Mouse (Mus musculus): Measurements from ENCODE around the gene Nt5m. TPM values are rescaled to one million over a fixed set of nuclear protein-coding genes. Genes with fewer than 3 reads are reported as not detected.

Nt5m gene
- polyA plus RNA-seq, 1 experiment = 30.8 TPM

DNA sequence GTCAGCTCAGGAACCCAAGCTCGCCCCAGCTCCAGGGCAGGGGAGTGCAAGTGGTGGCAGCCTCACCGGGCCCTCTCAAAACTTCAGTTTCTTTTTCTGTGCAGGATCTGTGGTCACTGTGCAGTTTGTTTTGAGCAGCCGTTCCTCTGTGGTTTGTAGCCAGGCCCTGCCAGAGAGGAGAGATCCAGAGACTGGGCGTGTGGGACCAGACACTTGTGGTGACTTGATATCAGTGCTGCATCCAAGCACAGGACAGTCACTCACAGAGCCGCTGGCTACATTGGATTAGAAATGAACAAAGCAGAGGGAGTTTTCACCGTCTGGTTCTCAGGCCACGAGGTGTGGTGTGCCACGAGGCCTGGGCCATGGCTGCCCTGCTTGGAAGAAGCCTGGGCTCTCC, 32.9 kb downstream of the Nt5m start:
- Histone ChIP-seq H3K27me3 (ENCODE audit: control insufficient read depth, insufficient read depth, insufficient read length) (no peaks in the 10 kb centered on the region), H3K4me2 (ENCODE audit: low read depth) (no peak overlapping the region), H3K4me3 (no peak overlapping the region), H3ac (ENCODE audit: control insufficient read depth, insufficient read length) (no peak overlapping the region), H3K79me2 (ENCODE audit: control insufficient read depth, insufficient read depth) (no peaks in the 10 kb centered on the region), H3K36me3 (ENCODE audit: control insufficient read depth, insufficient read depth) (peaks cover 10% of the 10 kb centered on the region)
- TF ChIP-seq TCF3 (IDR thresholded peaks at IDR 0.05; ENCODE audit: insufficient read length, low read depth) (no peak), MAX (IDR thresholded peaks at IDR 0.05; ENCODE audit: low read depth) (no peak), POLR2A (IDR thresholded peaks at IDR 0.05; ENCODE audit: insufficient read length, low read depth) (no peak)

DNA sequence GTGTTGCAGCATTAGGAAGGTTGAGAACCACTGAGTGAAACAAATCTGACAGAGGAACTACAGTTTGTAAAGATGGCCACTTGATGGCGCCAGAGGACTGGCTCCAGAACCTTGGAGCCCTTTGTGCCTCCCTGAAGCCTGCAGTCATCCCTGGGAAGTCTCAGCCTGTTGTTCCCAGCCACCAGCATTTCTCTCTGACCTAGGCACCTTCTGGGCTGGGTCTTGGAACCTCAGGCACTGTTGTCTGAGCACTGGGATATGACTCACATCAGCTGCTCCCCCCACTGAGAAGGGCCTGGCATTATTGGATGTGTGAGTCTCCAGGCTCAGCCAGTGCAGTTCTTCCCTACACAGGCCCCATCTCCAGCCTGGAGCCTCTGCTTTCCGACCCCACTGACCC, 40.8 kb downstream of the Nt5m start:
- Histone ChIP-seq H3K79me2 (ENCODE audit: control insufficient read depth, insufficient read depth) (no peaks in the 10 kb centered on the region), H3K27me3 (ENCODE audit: control insufficient read depth, insufficient read depth, insufficient read length) (no peaks in the 10 kb centered on the region), H3K4me3 (no peak overlapping the region), H3ac (ENCODE audit: control insufficient read depth, insufficient read length) (no peak overlapping the region), H3K4me2 (ENCODE audit: low read depth) (no peak overlapping the region), H3K36me3 (ENCODE audit: control insufficient read depth, insufficient read depth) (peaks cover 10% of the 10 kb centered on the region)
- TF ChIP-seq REST (IDR thresholded peaks at IDR 0.05; ENCODE audit: insufficient read depth, insufficient read length) = no peak
- TF ChIP-seq MYOG (IDR thresholded peaks at IDR 0.05; ENCODE audit: control insufficient read depth in 1 of 3, insufficient read depth in 1 of 3, insufficient read length in 2 of 3, low read depth in 2 of 3) = no peak
- no peak for TF ChIP-seq POLR2A (IDR thresholded peaks at IDR 0.05; ENCODE audit: insufficient read length, low read depth)
- no peak for TF ChIP-seq E2F4 (IDR thresholded peaks at IDR 0.05; ENCODE audit: insufficient read depth)
- no peak for TF ChIP-seq SRF (IDR thresholded peaks at IDR 0.05; ENCODE audit: control insufficient read depth, insufficient read length, low read depth)
- TF ChIP-seq POLR2AphosphoS2 (IDR thresholded peaks at IDR 0.05; ENCODE audit: insufficient read length, low read depth) = no peak
- TF ChIP-seq USF1 (IDR thresholded peaks at IDR 0.05; ENCODE audit: low read depth) = no peak

DNA sequence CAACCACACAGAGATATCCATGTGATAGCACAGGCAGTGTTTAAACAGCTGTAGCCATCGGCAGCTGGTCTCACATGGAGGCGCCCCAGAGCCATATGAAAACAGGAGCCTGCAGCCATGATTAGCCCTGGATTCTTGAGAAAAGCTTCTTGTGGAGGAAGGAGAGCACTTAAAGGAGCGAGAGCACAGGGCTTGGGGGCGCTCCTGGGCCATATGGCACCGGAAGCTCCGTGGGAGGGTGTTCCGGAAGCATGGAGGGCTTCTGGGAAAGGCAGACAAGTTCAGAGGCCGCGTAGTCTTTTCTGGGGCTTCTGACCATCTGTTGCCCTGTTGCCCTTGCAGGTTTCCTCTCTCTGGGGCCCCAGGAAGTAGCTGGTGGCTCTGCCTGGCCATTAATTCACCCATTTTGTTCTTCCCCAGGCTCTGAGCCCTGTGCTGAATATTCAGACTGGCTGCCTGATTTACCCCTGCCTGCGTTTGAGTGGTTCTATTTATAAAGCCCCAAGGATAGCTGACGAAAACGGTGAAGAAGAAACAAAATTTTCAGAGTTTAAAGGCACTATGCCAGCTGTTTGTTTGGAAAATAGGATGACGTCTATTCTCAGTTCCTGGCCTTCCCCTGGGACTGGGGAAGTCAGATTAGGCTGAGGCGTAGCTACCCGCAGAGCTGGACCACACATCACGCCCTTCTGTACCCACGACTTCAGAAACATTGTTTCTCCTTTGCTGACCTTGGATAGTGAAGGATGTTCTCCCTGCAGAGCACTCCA, 46.2 kb downstream of the Nt5m start:
- no peak overlapping the region for H3K4me3 ChIP-seq
- no peaks in the 10 kb centered on the region for H3K79me2 ChIP-seq (ENCODE audit: control insufficient read depth, insufficient read depth)
- H3ac ChIP-seq (ENCODE audit: control insufficient read depth, insufficient read length) = no peak overlapping the region
- H3K4me2 ChIP-seq (ENCODE audit: low read depth) = no peak overlapping the region
- H3K27me3 ChIP-seq (ENCODE audit: control insufficient read depth, insufficient read depth, insufficient read length) = no peaks in the 10 kb centered on the region
- H3K36me3 ChIP-seq (ENCODE audit: control insufficient read depth, insufficient read depth) = no peaks in the 10 kb centered on the region
- TF ChIP-seq POLR2AphosphoS2 (IDR thresholded peaks at IDR 0.05; ENCODE audit: insufficient read length, low read depth) = no peak
- no peak for TF ChIP-seq TCF3 (IDR thresholded peaks at IDR 0.05; ENCODE audit: insufficient read length, low read depth)
- TF ChIP-seq MYOD1 (IDR thresholded peaks at IDR 0.05; ENCODE audit: control insufficient read depth in 1 of 3, insufficient read length in 2 of 3, low read depth in 2 of 3) = no peak
- TF ChIP-seq E2F4 (IDR thresholded peaks at IDR 0.05; ENCODE audit: insufficient read depth) = no peak
- TF ChIP-seq SRF (IDR thresholded peaks at IDR 0.05; ENCODE audit: control insufficient read depth, insufficient read length, low read depth) = no peak
- TF ChIP-seq MYOG (IDR thresholded peaks at IDR 0.05; ENCODE audit: control insufficient read depth in 1 of 3, insufficient read depth in 1 of 3, insufficient read length in 2 of 3, low read depth in 2 of 3) = no peak
- TF ChIP-seq MAX (IDR thresholded peaks at IDR 0.05; ENCODE audit: low read depth) = no peak
- TF ChIP-seq CEBPB (IDR thresholded peaks at IDR 0.05; ENCODE audit: insufficient read depth, poor library complexity, severe bottlenecking) = no peak
- TF ChIP-seq USF1 (IDR thresholded peaks at IDR 0.05; ENCODE audit: low read depth) = no peak
- no peak for TF ChIP-seq POLR2A (IDR thresholded peaks at IDR 0.05; ENCODE audit: insufficient read length, low read depth)

GRCm38 (mm10) chr11:59886952-59887351, 47.7 kb downstream of the Nt5m start:
- TF ChIP-seq TCF12 (IDR thresholded peaks at IDR 0.05; ENCODE audit: insufficient read depth, poor library complexity, severe bottlenecking) (no peak), REST (IDR thresholded peaks at IDR 0.05; ENCODE audit: insufficient read depth, insufficient read length) (no peak), USF1 (IDR thresholded peaks at IDR 0.05; ENCODE audit: low read depth) (no peak), CEBPB (IDR thresholded peaks at IDR 0.05; ENCODE audit: insufficient read depth, poor library complexity, severe bottlenecking) (no peak), SRF (IDR thresholded peaks at IDR 0.05; ENCODE audit: control insufficient read depth, insufficient read length, low read depth) (no peak), TCF3 (IDR thresholded peaks at IDR 0.05; ENCODE audit: insufficient read length, low read depth) (no peak), MYOD1 (IDR thresholded peaks at IDR 0.05; ENCODE audit: control insufficient read depth in 1 of 3, insufficient read length in 2 of 3, low read depth in 2 of 3) (no peak), POLR2A (IDR thresholded peaks at IDR 0.05; ENCODE audit: insufficient read length, low read depth) (no peak), E2F4 (IDR thresholded peaks at IDR 0.05; ENCODE audit: insufficient read depth) (no peak), MYOG (IDR thresholded peaks at IDR 0.05; ENCODE audit: control insufficient read depth in 1 of 3, insufficient read depth in 1 of 3, insufficient read length in 2 of 3, low read depth in 2 of 3) (no peak), POLR2AphosphoS2 (IDR thresholded peaks at IDR 0.05; ENCODE audit: insufficient read length, low read depth) (no peak), MAX (IDR thresholded peaks at IDR 0.05; ENCODE audit: low read depth) (no peak)
- Histone ChIP-seq H3K36me3 (ENCODE audit: control insufficient read depth, insufficient read depth) (no peaks in the 10 kb centered on the region), H3K79me2 (ENCODE audit: control insufficient read depth, insufficient read depth) (no peaks in the 10 kb centered on the region)

DNA sequence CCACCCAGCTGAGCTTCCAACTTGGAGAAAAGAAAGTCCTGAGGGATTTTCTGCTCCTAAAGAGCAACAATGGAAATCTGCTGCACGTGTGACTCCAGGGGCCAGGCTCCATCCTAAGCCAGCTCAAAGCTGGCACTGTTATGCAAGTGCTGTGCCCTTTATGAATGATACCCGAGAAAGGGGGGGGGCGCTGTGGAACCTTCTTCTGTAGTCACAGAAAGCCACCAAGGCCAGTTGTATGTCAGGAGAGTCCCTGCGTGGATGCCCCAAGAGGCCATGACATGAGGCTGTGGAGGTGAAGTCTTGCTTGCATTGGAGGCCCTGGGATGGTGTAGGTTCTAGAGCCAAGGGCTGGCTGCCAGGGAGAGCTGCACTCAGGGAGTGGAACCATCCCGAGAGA, 48.9 kb downstream of the Nt5m start:
- H3K4me3 ChIP-seq = no peak overlapping the region
- H3K36me3 ChIP-seq (ENCODE audit: control insufficient read depth, insufficient read depth) = no peaks in the 10 kb centered on the region
- no peak for TF ChIP-seq POLR2AphosphoS2 (IDR thresholded peaks at IDR 0.05; ENCODE audit: insufficient read length, low read depth)
- no peak for TF ChIP-seq SRF (IDR thresholded peaks at IDR 0.05; ENCODE audit: control insufficient read depth, insufficient read length, low read depth)
- no peak for TF ChIP-seq TCF3 (IDR thresholded peaks at IDR 0.05; ENCODE audit: insufficient read length, low read depth)
- TF ChIP-seq CEBPB (IDR thresholded peaks at IDR 0.05; ENCODE audit: insufficient read depth, poor library complexity, severe bottlenecking) = no peak
- no peak for TF ChIP-seq TCF12 (IDR thresholded peaks at IDR 0.05; ENCODE audit: insufficient read depth, poor library complexity, severe bottlenecking)
- no peak for TF ChIP-seq MAX (IDR thresholded peaks at IDR 0.05; ENCODE audit: low read depth)
- TF ChIP-seq POLR2A (IDR thresholded peaks at IDR 0.05; ENCODE audit: insufficient read length, low read depth) = no peak
- no peak for TF ChIP-seq USF1 (IDR thresholded peaks at IDR 0.05; ENCODE audit: low read depth)
- TF ChIP-seq MYOG (IDR thresholded peaks at IDR 0.05; ENCODE audit: control insufficient read depth in 1 of 3, insufficient read depth in 1 of 3, insufficient read length in 2 of 3, low read depth in 2 of 3) = no peak
- TF ChIP-seq REST (IDR thresholded peaks at IDR 0.05; ENCODE audit: insufficient read depth, insufficient read length) = no peak
- TF ChIP-seq E2F4 (IDR thresholded peaks at IDR 0.05; ENCODE audit: insufficient read depth) = no peak
- TF ChIP-seq MYOD1 (IDR thresholded peaks at IDR 0.05; ENCODE audit: control insufficient read depth in 1 of 3, insufficient read length in 2 of 3, low read depth in 2 of 3) = no peak
- no peaks in the 10 kb centered on the region for H3K27me3 ChIP-seq (ENCODE audit: control insufficient read depth, insufficient read depth, insufficient read length)
- H3K4me2 ChIP-seq (ENCODE audit: low read depth) = no peak overlapping the region
- no peaks in the 10 kb centered on the region for H3K79me2 ChIP-seq (ENCODE audit: control insufficient read depth, insufficient read depth)
- no peak overlapping the region for H3ac ChIP-seq (ENCODE audit: control insufficient read depth, insufficient read length)

More at GRCm38 (mm10) chr11:59886952-59887351, 47.7 kb downstream of the Nt5m start:
- Histone ChIP-seq H3K4me2 (ENCODE audit: low read depth) (no peak overlapping the region), H3K4me3 (no peak overlapping the region), H3K27me3 (ENCODE audit: control insufficient read depth, insufficient read depth, insufficient read length) (no peaks in the 10 kb centered on the region), H3ac (ENCODE audit: control insufficient read depth, insufficient read length) (no peak overlapping the region)
